Mouse (Mus musculus) midbrain, embryonic 15.5 days (tissue): ENCODE measurements around the gene Agps. TPM values are rescaled to one million over a fixed set of nuclear protein-coding genes. Genes with fewer than 3 reads are reported as not detected.
A peak's percentile ranks its signal among the peaks of the same experiment; 100 is the strongest.
"Not testable (repeated sequence)": the region's sequence is repeated elsewhere in the genome, so short reads cannot be mapped to it uniquely, and the experiment has no call there.

Source experiments
- ATAC-seq: fragments of 200-750 bp; cut with Nextera tagmentation; replicated peaks from 2 replicates; pipeline ENCODE4 v1.8.0; 2017; ENCODE audit warnings: moderate TSS enrichment
- H3K27ac ChIP-seq: fragments of 300-500 bp; sonication (generic); 2 replicates; pipeline ENCODE4 v1.5.1; 2015; ENCODE audit warnings: mild to moderate bottlenecking, inconsistent platforms
- H3K27me3 ChIP-seq: fragments of 300-500 bp; sonication (generic); replicated peaks from 2 replicates; pipeline ENCODE4 v1.6.1; 2015; ENCODE audit warnings: inconsistent platforms
- H3K36me3 ChIP-seq: fragments of 300-500 bp; sonication (generic); replicated peaks from 2 replicates; pipeline ENCODE4 v1.6.1; 2015; ENCODE audit warnings: inconsistent platforms
- H3K4me1 ChIP-seq: fragments of 300-500 bp; sonication (generic); 2 replicates; pipeline ENCODE4 v1.6.1; 2015; ENCODE audit warnings: inconsistent platforms
- H3K4me2 ChIP-seq: fragments of 300-500 bp; sonication (generic); 2 replicates; pipeline ENCODE4 v1.6.1; 2015; ENCODE audit warnings: inconsistent platforms, mild to moderate bottlenecking, moderate library complexity
- H3K4me3 ChIP-seq: fragments of 300-500 bp; sonication (generic); 2 replicates; pipeline ENCODE4 v1.5.1; 2015; ENCODE audit warnings: mild to moderate bottlenecking, inconsistent platforms
- H3K9ac ChIP-seq: fragments of 300-500 bp; sonication (generic); 2 replicates; pipeline ENCODE4 v1.6.1; 2015; ENCODE audit warnings: mild to moderate bottlenecking, inconsistent platforms
- H3K9me3 ChIP-seq: fragments of 300-500 bp; sonication (generic); 2 replicates; pipeline ENCODE4 v1.6.1; 2016; ENCODE audit warnings: inconsistent platforms
- WGBS: fragments of 180-500 bp; shearing (Covaris S2); methylation state at CpG from one replicate; pipeline ENCODE4 v1.1.7; 2015; ENCODE audit warnings: mixed read lengths; 5-methylcytosine and 5-hydroxymethylcytosine counted together
- polyA plus RNA-seq: library from polyadenylated mRNA; unstranded; fragments of >200 nt; fragmentation: Nextera tagmentation; extraction: Ambion mirVana; gene quantifications from 2 replicates; pipeline ENCODE4 v1.2.1, GENCODE M21; 2015

The Agps gene
- polyA plus RNA-seq, 1 experiment from 2014 or later: 30.9 TPM

DNA sequence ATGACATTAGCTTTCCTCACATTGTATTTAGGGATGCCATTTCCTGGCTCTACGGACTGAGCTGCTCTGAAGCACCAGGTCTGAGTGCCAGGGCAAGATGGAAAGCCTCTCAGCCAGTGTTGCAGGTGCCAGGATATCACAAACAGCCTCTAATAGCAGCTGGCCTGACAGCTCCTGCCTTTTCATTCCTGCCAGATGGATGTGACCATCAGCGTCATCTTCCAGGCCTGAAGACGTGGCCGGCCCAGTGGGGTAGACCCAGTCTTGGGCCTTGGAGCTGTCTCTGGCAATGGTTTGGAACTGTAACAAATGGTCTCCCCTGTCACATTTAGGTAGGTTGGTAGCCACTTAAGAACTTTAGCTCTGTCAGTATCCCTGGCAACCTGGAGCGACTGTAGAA is 121.3 kb downstream of the Agps start:
- no peaks in the 10 kb centered on the region for H3K36me3 ChIP-seq
- H3K4me3 ChIP-seq: no peak overlapping the region
- no peaks in the 10 kb centered on the region for H3K9me3 ChIP-seq
- H3K9ac ChIP-seq: no peak overlapping the region
- no peak overlapping the region for H3K4me2 ChIP-seq
- no peaks in the 10 kb centered on the region for H3K4me1 ChIP-seq
- no peak for ATAC-seq
- H3K27ac ChIP-seq: no peak overlapping the region
- no peaks in the 10 kb centered on the region for H3K27me3 ChIP-seq
- 94% methylated on average over 5 of the region's 5 CpGs for WGBS

DNA sequence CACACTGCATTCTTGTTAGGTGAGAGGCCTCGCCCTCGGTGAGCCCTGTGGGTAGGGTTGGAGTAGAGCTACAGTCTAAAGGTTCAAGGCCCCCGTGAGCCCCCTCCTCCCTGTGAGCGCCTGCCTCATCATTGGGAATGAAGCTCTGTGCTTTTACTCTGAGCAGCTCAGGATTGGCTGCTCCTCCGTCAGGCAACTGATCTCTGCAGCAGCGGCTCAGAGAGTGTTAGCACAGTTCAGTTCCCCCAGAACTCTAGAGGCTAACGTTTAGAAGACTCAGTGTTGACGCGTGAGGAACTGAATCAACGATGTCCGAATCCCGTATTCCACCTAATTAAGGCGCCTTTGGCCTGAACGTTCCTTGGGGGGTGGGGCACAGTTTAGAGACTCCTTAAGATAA is 123.7 kb downstream of the Agps start:
- Histone ChIP-seq H3K4me2 (no peak overlapping the region), H3K36me3 (no peaks in the 10 kb centered on the region), H3K9me3 (no peaks in the 10 kb centered on the region), H3K4me3 (no peak overlapping the region), H3K27ac (no peak overlapping the region), H3K27me3 (no peaks in the 10 kb centered on the region), H3K9ac (no peak overlapping the region), H3K4me1 (peaks cover 16% of the 10 kb centered on the region)
- ATAC-seq: no peak
- WGBS: 53% methylated on average over 14 of the region's 14 CpGs

DNA sequence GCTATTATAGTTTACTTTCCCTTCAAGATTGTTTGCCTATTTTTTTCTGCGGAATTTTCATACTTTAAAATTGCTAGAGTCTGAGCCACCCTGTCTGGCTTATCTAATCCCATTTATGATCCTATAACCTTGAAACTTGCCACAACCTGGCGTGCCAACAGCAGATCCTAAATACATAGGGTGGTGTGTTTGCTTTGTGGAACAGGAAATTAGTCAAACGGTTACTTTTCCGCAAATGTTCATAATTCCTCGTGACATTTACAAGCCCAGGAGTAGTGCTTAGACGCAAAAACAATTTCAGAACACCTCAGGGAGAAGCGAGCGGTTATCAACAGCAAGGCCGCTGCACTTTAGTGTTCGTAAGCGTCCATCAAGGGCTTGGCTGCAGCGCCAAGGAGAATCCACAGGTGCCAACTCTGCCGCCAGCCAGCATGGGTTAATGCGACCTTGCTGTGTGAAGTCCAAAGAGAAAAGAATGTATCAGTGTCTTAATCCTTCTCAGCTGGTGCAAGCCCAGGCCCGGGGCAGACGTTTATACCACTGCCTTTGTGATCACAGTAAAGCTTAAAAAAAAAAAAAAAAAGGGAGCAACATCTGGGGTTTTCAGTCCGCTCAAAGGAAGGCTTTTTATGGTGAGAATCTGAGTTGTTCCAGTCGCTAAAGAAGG is 127.3 kb downstream of the Agps start:
- Histone ChIP-seq H3K4me2 (peak overlapping the region; percentile 35), H3K27me3 (no peaks in the 10 kb centered on the region), H3K36me3 (no peaks in the 10 kb centered on the region), H3K4me3 (0 out of 2 replicates have a peak overlapping the region, but pooled peaks have one; percentile 0), H3K9me3 (no peaks in the 10 kb centered on the region), H3K4me1 (peaks cover 17% of the 10 kb centered on the region), H3K9ac (no peak overlapping the region), H3K27ac (peak overlapping the region; percentile 26; the same call in 1 of the 2 replicates)
- ATAC-seq: peak; percentile 52; the same call in 1 of the 2 replicates
- WGBS: 19% methylated on average over 18 of the region's 18 CpGs

DNA sequence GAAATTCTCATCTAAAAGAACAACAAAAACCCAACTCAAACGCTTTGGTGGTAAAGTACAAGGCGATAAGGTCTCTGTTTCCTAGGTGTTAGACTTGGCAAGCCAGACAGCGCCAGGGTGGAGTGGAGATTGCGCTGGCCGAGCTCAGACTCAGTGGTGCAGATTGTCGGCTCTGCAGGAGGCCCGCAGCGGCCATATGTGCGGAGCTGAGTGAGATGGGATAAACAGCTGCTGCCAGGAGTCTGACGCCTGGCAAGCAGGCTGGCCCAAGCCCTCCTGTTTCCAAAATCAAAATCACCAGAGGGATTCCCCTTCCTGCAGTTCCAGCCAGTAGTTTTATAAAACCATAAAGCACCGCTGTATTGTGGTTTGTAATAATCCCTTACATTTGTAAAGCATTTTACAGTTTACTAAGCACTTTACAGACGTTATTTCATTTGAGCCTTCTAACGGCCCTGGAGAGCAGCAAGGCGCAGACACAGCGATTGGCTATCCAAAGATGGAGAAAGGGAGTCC is 127.9 kb downstream of the Agps start:
- Histone ChIP-seq H3K36me3 (no peaks in the 10 kb centered on the region), H3K4me2 (peak overlapping the region; percentile 35), H3K27ac (peak overlapping the region; percentile 26; the same call in 1 of the 2 replicates), H3K9me3 (no peaks in the 10 kb centered on the region), H3K4me3 (0 out of 2 replicates have a peak overlapping the region, but pooled peaks have one; percentile 0), H3K27me3 (no peaks in the 10 kb centered on the region), H3K9ac (no peak overlapping the region), H3K4me1 (peaks cover 23% of the 10 kb centered on the region)
- peak; percentile 71; the same call in 1 of the 2 replicates for ATAC-seq
- WGBS: 8% methylated on average over 15 of the region's 15 CpGs

DNA sequence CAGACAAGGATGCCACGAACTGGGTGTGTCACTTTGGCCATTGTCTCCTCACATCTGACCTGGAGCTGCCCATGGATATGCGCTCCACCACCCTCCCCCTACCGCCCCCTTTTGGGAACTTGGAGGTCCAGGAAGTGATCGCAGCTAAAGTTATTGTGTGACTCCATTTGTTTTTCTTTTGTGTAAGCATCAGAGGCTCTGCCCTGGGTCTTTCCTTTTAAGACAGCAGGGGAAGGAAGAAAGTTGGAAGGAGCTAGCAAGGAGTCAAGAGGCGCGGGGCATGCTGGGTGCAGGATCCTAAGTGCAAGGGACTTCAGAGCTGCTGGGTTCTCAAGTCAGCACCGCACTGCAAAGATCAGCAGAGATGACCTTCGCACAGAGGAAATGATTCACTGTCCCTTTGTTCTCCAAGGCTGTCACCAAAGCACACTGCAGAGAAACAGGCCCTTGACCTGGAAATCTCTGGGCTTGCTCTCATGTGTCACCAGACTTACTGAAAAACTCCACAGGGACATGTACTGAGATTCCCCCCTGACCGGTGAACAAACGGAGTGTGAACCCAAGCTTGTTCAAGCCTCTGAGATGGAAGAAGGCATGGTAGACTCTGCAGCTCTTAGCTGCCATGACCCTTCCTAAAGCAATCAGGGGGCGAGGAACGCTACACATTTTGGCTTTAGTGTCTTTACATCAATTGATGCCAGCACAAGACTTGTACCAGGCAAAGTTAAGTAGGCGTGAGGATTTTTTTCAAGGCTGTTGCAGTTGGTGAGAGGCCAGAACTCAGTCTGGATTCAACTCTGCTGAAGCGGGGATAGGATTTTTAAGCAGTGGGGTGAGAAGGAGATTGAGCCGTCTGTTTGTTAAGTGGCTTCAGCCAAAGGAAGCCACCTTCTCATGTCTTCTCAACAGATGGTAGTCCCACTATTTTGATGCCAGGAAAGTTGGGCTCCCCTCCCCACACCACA is 128.7 kb downstream of the Agps start:
- 51% methylated on average over 15 of the region's 15 CpGs for WGBS
- Histone ChIP-seq H3K9ac (no peak overlapping the region), H3K4me2 (peak overlapping the region; percentile 35), H3K27me3 (no peaks in the 10 kb centered on the region), H3K9me3 (no peaks in the 10 kb centered on the region), H3K36me3 (no peaks in the 10 kb centered on the region), H3K27ac (peak overlapping the region; percentile 26; the same call in 1 of the 2 replicates), H3K4me1 (peaks cover 24% of the 10 kb centered on the region), H3K4me3 (no peak overlapping the region)
- ATAC-seq: no peak

DNA sequence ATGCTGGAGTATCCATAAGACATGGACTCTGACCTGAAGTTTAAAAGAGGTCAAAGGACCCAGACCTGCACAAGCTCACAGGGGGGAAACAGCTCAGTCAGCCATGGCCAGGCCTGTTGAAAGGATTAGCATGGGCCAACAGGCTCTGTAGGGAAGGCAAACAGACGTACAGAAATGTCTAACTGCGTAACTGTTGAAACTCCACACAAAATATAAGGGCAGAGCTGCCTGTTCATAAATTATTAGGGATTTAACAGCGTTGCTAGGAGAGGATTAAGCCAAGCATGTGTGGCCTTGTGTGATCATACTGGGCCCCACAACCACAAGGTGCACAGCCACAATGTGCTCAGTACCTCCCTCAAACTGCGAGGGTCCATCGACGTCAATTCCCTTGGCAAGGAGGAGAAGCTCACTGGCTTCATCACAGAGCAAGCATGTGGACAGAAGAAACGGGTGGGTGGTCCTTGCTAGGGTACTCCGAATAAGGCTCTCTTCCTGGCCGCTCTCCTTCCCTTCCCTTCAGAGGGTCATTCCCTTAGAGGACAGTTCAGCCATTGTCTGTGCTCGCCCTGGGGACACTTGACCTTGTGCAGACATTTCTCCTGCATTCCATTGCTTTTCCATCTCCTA is 131.3 kb downstream of the Agps start:
- Histone ChIP-seq H3K27me3 (no peaks in the 10 kb centered on the region), H3K27ac (no peak overlapping the region), H3K36me3 (no peaks in the 10 kb centered on the region), H3K9ac (no peak overlapping the region), H3K4me1 (peaks cover 24% of the 10 kb centered on the region), H3K4me2 (no peak overlapping the region), H3K9me3 (no peaks in the 10 kb centered on the region), H3K4me3 (no peak overlapping the region)
- no peak for ATAC-seq
- WGBS: 37% methylated on average over 10 of the region's 10 CpGs

DNA sequence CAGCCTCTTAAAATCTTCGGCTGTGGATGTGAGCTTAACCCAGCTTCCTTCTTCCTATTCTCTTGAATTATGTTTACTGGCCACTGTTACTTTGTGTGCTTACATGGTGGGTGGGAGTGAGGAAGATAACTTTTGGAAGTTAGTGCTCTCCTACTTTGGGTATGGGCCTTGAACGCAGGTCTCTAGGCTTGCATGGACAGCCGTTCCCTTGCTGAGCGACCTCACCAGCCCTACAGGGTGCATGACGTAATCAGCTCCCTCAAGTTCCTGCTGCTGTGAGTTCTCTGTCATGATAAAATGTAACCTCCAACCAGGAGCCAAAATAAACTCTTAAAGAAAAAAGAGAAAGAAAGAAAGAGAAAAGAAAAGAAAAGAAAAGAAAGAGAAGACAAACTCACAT is 132.1 kb downstream of the Agps start:
- H3K27me3 ChIP-seq: no peaks in the 10 kb centered on the region
- ATAC-seq: no peak
- 74% methylated on average over 5 of the region's 5 CpGs for WGBS
- H3K4me3 ChIP-seq: no peak overlapping the region
- no peaks in the 10 kb centered on the region for H3K9me3 ChIP-seq
- peaks cover 24% of the 10 kb centered on the region for H3K4me1 ChIP-seq
- no peak overlapping the region for H3K9ac ChIP-seq
- H3K27ac ChIP-seq: no peak overlapping the region
- H3K36me3 ChIP-seq: no peaks in the 10 kb centered on the region
- H3K4me2 ChIP-seq: peak overlapping the region; percentile 39; the same call in 1 of the 2 replicates

DNA sequence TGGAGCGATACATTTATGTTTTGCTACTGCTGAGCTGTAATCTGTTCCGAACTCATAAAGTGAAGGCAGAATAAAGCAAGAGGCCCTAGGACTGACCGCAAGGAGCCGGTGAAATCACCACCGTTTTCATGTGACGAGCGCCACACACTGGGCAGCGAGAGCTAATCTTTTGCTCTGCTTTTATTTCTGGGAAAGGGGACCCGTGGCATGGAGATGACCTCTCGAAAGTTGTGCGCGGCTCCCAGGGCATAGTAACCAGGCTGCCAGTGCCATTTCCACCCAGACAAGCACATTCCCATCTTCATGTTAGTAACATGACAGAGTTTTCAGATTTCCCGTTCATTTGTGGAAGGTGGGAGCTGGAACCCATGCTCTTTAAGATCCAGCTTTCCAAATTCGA is 132.5 kb downstream of the Agps start:
- Histone ChIP-seq H3K4me1 (peaks cover 19% of the 10 kb centered on the region), H3K27ac (no peak overlapping the region), H3K9me3 (no peaks in the 10 kb centered on the region), H3K9ac (no peak overlapping the region), H3K4me3 (no peak overlapping the region), H3K27me3 (no peaks in the 10 kb centered on the region), H3K36me3 (no peaks in the 10 kb centered on the region), H3K4me2 (peak overlapping the region; percentile 39)
- WGBS: 14% methylated on average over 14 of the region's 14 CpGs
- ATAC-seq: peak; percentile 52

DNA sequence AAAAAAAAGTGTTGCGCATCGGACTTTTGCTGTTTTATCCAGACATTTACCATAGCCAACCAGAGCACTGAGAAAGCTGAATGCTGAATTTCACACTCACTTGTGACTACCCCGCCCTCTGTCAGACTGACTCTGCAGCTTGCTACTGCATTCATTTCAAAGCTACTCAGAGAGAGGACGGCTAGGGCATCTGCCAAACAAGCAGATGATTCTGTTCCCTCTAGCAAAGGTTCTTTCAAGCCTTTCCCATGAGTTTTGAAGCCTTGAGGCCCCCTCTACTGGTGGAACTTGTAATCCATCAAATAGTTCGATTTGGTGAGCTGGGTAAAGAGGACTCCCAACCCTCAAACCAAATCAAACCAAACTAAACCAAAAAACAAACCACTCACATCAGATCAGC is 133.0 kb downstream of the Agps start:
- Histone ChIP-seq H3K27me3 (no peaks in the 10 kb centered on the region), H3K9ac (no peak overlapping the region), H3K36me3 (no peaks in the 10 kb centered on the region), H3K27ac (no peak overlapping the region), H3K9me3 (no peaks in the 10 kb centered on the region), H3K4me3 (no peak overlapping the region), H3K4me1 (peaks cover 15% of the 10 kb centered on the region), H3K4me2 (peak overlapping the region; percentile 39)
- WGBS: 20% methylated on average over 5 of the region's 5 CpGs
- ATAC-seq: peak; percentile 65

DNA sequence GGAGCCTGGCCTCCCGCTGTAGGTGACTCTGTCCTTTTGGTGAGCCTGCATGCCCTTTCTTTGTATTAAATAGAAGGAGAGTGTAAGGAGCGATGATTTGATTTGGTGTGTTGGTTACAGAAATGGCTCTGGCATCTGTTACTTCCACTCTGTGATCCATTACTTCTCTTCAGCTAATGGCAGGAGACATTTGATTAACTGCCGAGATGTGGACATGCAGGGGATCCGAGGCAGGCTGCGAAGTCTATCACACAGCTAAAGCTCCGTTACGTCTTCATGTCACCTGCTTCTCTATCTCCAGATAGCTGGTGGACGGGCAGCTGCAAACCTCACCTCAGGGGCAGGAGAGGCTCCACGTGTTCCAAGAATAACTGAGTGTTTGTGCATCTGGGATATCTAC is 142.2 kb downstream of the Agps start:
- no peak overlapping the region for H3K9ac ChIP-seq
- no peaks in the 10 kb centered on the region for H3K9me3 ChIP-seq
- no peak overlapping the region for H3K4me2 ChIP-seq
- no peaks in the 10 kb centered on the region for H3K4me1 ChIP-seq
- H3K36me3 ChIP-seq: no peaks in the 10 kb centered on the region
- H3K4me3 ChIP-seq: no peak overlapping the region
- no peak overlapping the region for H3K27ac ChIP-seq
- ATAC-seq: no peak
- no peaks in the 10 kb centered on the region for H3K27me3 ChIP-seq
- WGBS: 77% methylated on average over 9 of the region's 9 CpGs

DNA sequence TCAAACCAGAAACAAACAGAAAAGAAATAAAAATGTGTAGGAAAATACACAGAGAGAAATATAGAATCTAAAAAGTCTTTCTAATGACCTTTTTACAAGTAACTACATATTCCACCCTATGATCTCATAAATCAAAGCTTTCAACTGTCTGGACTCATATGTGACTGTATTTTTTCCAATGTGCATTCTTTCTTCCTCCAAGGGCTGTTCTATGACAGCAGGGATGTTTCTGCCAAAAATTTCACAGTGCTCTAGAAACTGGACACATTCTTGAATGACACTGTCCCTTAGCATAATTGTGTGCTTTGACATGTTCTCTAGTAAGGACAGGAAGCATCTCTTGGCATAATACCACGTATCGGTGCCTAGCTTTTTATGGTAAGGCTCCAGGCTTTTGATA is 144.1 kb downstream of the Agps start:
- not testable (repeated sequence) for ATAC-seq, H3K4me3 ChIP-seq, H3K4me2 ChIP-seq, H3K36me3 ChIP-seq, H3K4me1 ChIP-seq, H3K27me3 ChIP-seq, H3K9ac ChIP-seq, H3K9me3 ChIP-seq, H3K27ac ChIP-seq
- WGBS: 85% methylated on average over 2 of the region's 2 CpGs
